Mouse (Mus musculus): ENCODE measurements around the gene Evc. TPM values are rescaled to one million over a fixed set of nuclear protein-coding genes. Genes with fewer than 3 reads are reported as not detected.
A peak's percentile ranks its signal among the peaks of the same experiment; 100 is the strongest.

Gene Evc
- polyA plus RNA-seq, 1 experiment, result 95.8 TPM

DNA sequence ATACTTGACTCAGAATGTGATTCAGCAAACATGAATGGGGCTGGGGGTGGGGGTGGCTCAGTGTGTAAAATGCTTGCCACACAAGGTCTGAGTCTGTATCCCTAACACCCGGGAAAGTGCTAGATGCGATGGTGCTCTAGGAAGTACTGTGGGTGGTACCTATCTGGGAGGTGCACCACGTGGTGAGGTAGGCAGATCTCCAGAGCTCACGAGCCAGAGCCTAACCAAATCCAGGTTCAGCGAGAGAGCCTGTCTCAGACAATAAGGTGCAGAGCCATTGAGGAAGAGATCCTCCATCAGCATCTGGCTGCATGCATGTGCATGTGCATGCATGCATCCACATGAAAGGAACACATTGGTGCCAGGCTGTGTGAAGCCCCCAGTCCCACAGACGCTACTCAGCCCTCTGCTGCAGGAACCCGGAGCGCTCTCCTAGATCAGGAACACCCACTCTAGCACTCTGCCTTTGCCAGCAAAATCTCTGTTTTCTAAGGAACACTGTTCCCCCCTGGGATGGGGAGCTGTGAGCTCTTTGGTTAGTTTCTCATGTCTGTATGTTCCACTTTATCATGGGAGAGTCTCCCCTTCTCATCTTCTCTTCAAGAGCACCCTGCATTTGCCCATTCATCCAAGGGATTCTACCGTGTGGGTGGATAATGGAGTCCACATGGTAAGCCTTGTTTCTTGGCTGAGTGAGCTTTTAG lies 84.4 kb downstream of the Evc start:
- no peaks in the 10 kb centered on the region for H3K27me3 ChIP-seq (replicated peaks; ENCODE audit: control insufficient read depth, insufficient read depth, low read length)
- H3K4me1 ChIP-seq (ENCODE audit: control insufficient read depth, insufficient read depth, low read length), result no peaks in the 10 kb centered on the region
- no peak for DNase-seq
- WGBS, result 82% methylated on average over 9 of the region's 9 CpGs
- no peak overlapping the region for H3K27ac ChIP-seq (ENCODE audit: insufficient read depth, low read depth, low read length)
- H3K4me3 ChIP-seq (ENCODE audit: insufficient read depth, low read depth, low read length), result no peak overlapping the region
- H3K36me3 ChIP-seq (ENCODE audit: control insufficient read depth, insufficient read depth, low read length), result no peaks in the 10 kb centered on the region
- TF ChIP-seq CTCF (conservative IDR thresholded peaks at IDR 0.05; ENCODE audit: insufficient read depth, insufficient read length, low read depth, low read length), result no peak

DNA sequence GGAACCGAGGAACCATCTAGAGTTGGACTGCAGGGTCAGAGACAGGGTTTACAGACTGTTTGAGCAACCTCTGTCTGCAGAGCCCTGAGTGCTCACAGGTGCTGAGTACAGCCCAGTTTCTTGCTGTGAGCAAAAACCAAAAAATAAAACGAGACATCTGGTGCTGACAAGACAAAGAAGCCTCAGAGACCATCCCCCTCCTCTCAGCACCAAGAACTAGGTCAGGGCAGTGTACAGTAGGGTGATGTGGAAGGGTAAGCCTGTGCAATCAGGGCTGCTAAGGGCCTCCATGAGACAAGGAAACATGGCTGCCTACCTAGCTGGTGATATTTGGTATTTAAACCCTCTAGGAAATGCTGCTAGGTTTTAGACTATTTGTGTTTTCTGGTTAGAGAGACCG lies 85.1 kb downstream of the Evc start:
- H3K4me1 ChIP-seq (ENCODE audit: control insufficient read depth, insufficient read depth, low read length), result no peaks in the 10 kb centered on the region
- no peak for DNase-seq
- no peak overlapping the region for H3K4me3 ChIP-seq (ENCODE audit: insufficient read depth, low read depth, low read length)
- no peaks in the 10 kb centered on the region for H3K36me3 ChIP-seq (ENCODE audit: control insufficient read depth, insufficient read depth, low read length)
- TF ChIP-seq POLR2A (IDR thresholded peaks at IDR 0.05; ENCODE audit: low read depth, low read length) (no peak), CTCF (conservative IDR thresholded peaks at IDR 0.05; ENCODE audit: insufficient read depth, insufficient read length, low read depth, low read length) (no peak)
- WGBS, result 56% methylated on average over 3 of the region's 3 CpGs
- H3K27me3 ChIP-seq (replicated peaks; ENCODE audit: control insufficient read depth, insufficient read depth, low read length), result no peaks in the 10 kb centered on the region
- H3K27ac ChIP-seq (ENCODE audit: insufficient read depth, low read depth, low read length), result no peak overlapping the region

DNA sequence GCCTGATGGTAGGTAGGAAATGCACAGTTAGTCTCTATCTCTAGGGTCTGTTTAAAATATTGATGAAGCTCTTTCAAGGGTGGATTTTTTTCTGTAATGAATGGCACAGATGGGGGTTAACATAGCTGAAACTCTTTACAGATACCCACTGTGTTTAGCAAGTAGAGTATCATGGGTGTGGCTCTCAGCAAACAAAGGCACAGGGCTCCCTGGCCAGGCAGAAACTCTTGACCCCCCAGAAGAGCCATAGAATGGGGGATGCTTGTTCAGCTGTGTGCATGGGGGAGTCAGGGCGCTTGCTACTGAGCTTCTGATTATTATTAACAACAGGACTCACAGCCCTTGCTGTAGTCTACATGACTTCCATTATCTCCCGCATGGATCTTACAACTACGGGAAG lies 87.8 kb downstream of the Evc start:
- Histone ChIP-seq H3K27ac (ENCODE audit: insufficient read depth, low read depth, low read length) (no peak overlapping the region), H3K4me1 (ENCODE audit: control insufficient read depth, insufficient read depth, low read length) (no peaks in the 10 kb centered on the region), H3K27me3 (replicated peaks; ENCODE audit: control insufficient read depth, insufficient read depth, low read length) (no peaks in the 10 kb centered on the region), H3K36me3 (ENCODE audit: control insufficient read depth, insufficient read depth, low read length) (no peaks in the 10 kb centered on the region), H3K4me3 (ENCODE audit: insufficient read depth, low read depth, low read length) (no peak overlapping the region)
- DNase-seq, result no peak
- WGBS, result 90% methylated on average over 3 of the region's 3 CpGs
- no peak for TF ChIP-seq POLR2A (IDR thresholded peaks at IDR 0.05; ENCODE audit: low read depth, low read length)
- no peak for TF ChIP-seq CTCF (conservative IDR thresholded peaks at IDR 0.05; ENCODE audit: insufficient read depth, insufficient read length, low read depth, low read length)

DNA sequence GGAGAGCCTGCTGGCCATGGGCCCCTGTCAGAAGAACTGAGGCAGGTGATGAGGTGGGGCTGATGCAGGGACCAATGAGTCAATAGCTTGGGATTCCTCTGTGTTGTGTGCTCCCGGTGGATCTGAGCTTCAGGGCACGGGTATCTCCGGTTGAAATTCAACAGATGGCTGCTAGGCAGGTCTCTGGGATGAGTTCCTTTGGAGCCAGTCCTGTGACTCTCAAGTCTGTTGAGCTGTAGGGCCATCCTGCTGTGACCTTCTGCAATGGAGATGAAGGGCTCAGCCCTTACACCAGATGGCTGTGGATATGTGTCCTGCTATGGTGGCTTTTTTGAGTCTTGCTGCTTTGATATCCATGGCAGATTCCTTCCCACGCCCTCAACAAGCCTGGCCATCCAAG lies 89.2 kb downstream of the Evc start:
- H3K4me1 ChIP-seq (ENCODE audit: control insufficient read depth, insufficient read depth, low read length), result no peaks in the 10 kb centered on the region
- H3K36me3 ChIP-seq (ENCODE audit: control insufficient read depth, insufficient read depth, low read length), result no peaks in the 10 kb centered on the region
- no peak overlapping the region for H3K27ac ChIP-seq (ENCODE audit: insufficient read depth, low read depth, low read length)
- 51% methylated on average over 4 of the region's 4 CpGs for WGBS
- H3K4me3 ChIP-seq (ENCODE audit: insufficient read depth, low read depth, low read length), result no peak overlapping the region
- DNase-seq, result no peak
- TF ChIP-seq CTCF (conservative IDR thresholded peaks at IDR 0.05; ENCODE audit: insufficient read depth, insufficient read length, low read depth, low read length) (no peak), POLR2A (IDR thresholded peaks at IDR 0.05; ENCODE audit: low read depth, low read length) (no peak)
- H3K27me3 ChIP-seq (replicated peaks; ENCODE audit: control insufficient read depth, insufficient read depth, low read length), result no peaks in the 10 kb centered on the region

DNA sequence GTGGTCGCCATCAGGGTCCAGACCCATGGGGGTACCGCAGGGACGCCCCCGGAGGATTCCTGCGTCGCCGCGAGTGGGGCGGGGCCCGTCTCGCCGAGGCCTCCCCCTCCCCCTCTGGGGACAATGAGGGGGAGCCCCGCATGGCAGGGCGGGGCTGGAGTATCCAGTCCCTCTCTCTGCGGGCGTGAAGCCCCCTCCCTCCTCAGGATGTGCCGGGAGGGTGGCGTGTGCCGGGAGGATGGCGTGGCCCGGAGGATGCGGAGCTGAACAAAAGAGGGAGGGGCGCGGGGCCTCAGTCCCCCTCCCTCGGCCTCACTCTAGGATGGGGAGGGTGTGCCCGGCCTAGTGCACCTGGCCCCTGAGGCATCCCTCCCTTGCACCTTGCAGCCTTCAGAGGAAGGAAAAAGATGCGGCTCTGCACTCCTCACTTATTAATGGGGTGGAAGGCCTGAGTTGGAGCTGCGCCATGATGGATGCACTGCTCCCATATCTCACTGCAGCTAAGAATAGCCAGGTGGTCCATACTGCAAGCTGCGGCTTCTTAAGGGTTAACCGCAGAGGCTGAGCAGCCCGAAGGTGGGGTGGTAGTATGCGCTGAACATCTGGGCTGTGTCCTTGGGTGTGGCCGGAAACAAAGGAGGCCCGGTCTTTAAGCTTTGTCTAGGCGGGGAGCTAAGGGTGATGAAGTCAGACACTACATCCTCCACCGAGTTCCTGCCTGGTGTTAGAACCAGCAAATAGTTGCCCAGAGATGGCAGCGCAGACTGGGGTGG lies 90.4 kb downstream of the Evc start:
- no peak for DNase-seq
- WGBS, result 1% methylated on average over 37 of the region's 37 CpGs
- H3K4me3 ChIP-seq (ENCODE audit: insufficient read depth, low read depth, low read length), result peak overlapping the region; percentile 41
- H3K4me1 ChIP-seq (ENCODE audit: control insufficient read depth, insufficient read depth, low read length), result no peaks in the 10 kb centered on the region
- TF ChIP-seq POLR2A (IDR thresholded peaks at IDR 0.05; ENCODE audit: low read depth, low read length) (no peak), CTCF (conservative IDR thresholded peaks at IDR 0.05; ENCODE audit: insufficient read depth, insufficient read length, low read depth, low read length) (no peak)
- H3K27me3 ChIP-seq (replicated peaks; ENCODE audit: control insufficient read depth, insufficient read depth, low read length), result 0 out of 2 replicates have a peak, but pooled peaks cover 3% of the 10 kb centered on the region
- no peak overlapping the region for H3K27ac ChIP-seq (ENCODE audit: insufficient read depth, low read depth, low read length)
- H3K36me3 ChIP-seq (ENCODE audit: control insufficient read depth, insufficient read depth, low read length), result no peaks in the 10 kb centered on the region

DNA sequence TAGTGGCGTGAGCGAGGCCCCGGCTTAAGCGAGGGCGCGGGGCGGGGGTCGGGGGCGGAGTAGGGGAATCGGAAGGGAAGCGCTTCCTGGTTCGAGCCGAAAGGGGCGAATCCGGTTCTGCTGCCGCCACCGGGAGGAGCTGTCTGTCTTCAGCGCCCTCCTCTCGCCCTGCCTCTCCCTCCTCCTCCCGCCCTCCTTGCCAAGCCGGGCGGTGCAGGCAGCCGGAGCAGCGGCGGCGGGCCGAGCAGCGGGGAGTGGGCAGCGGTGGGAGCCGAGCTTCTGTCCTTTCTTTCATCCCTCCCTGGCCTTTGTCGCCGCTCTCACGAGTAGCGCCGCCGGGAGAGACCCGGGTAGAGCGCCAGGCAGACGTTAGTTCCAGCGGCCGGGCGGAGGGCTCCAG lies 91.0 kb downstream of the Evc start:
- 2% methylated on average over 38 of the region's 42 CpGs for WGBS
- Histone ChIP-seq H3K4me1 (ENCODE audit: control insufficient read depth, insufficient read depth, low read length) (no peaks in the 10 kb centered on the region), H3K4me3 (ENCODE audit: insufficient read depth, low read depth, low read length) (peak overlapping the region; percentile 41), H3K36me3 (ENCODE audit: control insufficient read depth, insufficient read depth, low read length) (no peaks in the 10 kb centered on the region), H3K27me3 (replicated peaks; ENCODE audit: control insufficient read depth, insufficient read depth, low read length) (0 out of 2 replicates have a peak, but pooled peaks cover 3% of the 10 kb centered on the region), H3K27ac (ENCODE audit: insufficient read depth, low read depth, low read length) (no peak overlapping the region)
- peak; percentile 15 for DNase-seq
- no peak for TF ChIP-seq POLR2A (IDR thresholded peaks at IDR 0.05; ENCODE audit: low read depth, low read length)
- TF ChIP-seq CTCF (conservative IDR thresholded peaks at IDR 0.05; ENCODE audit: insufficient read depth, insufficient read length, low read depth, low read length), result no peak

DNA sequence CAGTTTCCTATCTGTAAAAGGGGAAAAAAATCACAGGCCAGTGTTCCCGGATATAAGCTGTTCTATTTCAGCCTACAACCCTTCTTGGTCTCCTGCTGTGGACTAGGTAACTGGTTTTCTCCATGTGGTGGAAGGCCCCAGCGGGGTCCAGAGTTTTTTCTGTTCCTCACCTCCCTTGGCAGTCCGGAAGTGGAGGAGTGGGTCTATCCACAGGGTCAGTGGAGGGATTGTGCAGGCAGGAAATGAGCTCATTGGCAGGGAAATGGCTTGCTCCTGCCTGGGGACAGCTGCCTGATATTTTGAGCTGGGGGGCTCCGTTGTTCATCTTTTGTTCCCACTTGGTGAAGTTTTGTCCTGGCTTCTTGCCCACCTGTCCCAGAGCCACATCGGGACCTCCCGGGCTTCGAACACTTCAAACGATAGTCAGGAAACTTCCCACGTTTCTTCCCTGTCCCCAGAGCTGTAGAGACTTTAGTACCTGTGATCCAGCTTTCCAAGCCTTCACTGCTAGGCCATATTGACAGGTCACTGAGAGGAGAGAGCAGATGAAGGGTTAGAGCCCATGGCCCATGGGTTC lies 91.9 kb downstream of the Evc start:
- no peak overlapping the region for H3K27ac ChIP-seq (ENCODE audit: insufficient read depth, low read depth, low read length)
- H3K4me1 ChIP-seq (ENCODE audit: control insufficient read depth, insufficient read depth, low read length), result no peaks in the 10 kb centered on the region
- H3K4me3 ChIP-seq (ENCODE audit: insufficient read depth, low read depth, low read length), result no peak overlapping the region
- WGBS, result 20% methylated on average over 9 of the region's 9 CpGs
- no peak for DNase-seq
- no peaks in the 10 kb centered on the region for H3K36me3 ChIP-seq (ENCODE audit: control insufficient read depth, insufficient read depth, low read length)
- 0 out of 2 replicates have a peak, but pooled peaks cover 3% of the 10 kb centered on the region for H3K27me3 ChIP-seq (replicated peaks; ENCODE audit: control insufficient read depth, insufficient read depth, low read length)
- TF ChIP-seq POLR2A (IDR thresholded peaks at IDR 0.05; ENCODE audit: low read depth, low read length) (no peak), CTCF (conservative IDR thresholded peaks at IDR 0.05; ENCODE audit: insufficient read depth, insufficient read length, low read depth, low read length) (no peak)
